In genomic region chr1:85479117-85479516, GRCm38 (mm10) we compare ENCODE assay signal across 3 mouse cellular contexts.
DNase-seq lines count a peak whose midpoint lies in the region.

No protein-coding gene starts in this region.

- peak; percentile 7 for DNase-seq in A20 (ENCODE audit: low read depth, low spot score)
- peak; percentile 92 for DNase-seq in heart, adult 11 months
- peak; percentile 22 for DNase-seq in urinary bladder, adult 2 months (ENCODE audit: low spot score)

Comparison
In these comparisons a context has a peak if more than half of its experiments do, and no peak if none do; other contexts are left out.
1. DNase-seq: peak in every context shown above with its lines; median percentile 92 in heart, adult 11 months; 22 in urinary bladder, adult 2 months; 7 in A20.